Mouse (Mus musculus) CD4-positive, CD25-positive, alpha-beta regulatory T cell, adult 2 months (primary cell): Measurements from ENCODE around the gene Ehmt2.
"Not testable (repeated sequence)": the region's sequence is repeated elsewhere in the genome, so short reads cannot be mapped to it uniquely, and the experiment has no call there.

Source experiments
- DNase-seq: peaks from one replicate; pipeline ENCODE4 v3.0.0-alpha.2; 2012; ENCODE audit warnings: low read depth, low spot score

Ehmt2 gene

DNA sequence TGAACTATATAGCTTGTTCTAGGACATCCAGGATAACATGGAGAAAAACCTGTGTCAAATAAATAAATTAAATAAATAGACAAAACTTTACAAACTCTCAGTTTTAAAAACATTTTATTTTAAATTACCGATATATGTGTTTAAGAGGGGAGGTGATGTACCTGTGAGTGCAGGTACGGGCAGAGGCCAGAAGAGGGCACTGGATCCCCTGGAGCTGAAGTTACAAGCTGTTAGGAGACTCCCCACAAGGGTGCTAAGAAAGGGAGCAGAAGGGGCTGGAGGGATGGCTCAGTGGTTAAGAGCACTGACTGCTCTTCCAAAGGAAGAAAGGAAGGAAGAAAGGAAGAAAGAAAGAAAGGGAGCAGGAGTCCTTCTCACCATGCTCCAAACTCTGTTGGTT lies 6.9 kb upstream of the Ehmt2 start:
- DNase-seq: peak; percentile 40

DNA sequence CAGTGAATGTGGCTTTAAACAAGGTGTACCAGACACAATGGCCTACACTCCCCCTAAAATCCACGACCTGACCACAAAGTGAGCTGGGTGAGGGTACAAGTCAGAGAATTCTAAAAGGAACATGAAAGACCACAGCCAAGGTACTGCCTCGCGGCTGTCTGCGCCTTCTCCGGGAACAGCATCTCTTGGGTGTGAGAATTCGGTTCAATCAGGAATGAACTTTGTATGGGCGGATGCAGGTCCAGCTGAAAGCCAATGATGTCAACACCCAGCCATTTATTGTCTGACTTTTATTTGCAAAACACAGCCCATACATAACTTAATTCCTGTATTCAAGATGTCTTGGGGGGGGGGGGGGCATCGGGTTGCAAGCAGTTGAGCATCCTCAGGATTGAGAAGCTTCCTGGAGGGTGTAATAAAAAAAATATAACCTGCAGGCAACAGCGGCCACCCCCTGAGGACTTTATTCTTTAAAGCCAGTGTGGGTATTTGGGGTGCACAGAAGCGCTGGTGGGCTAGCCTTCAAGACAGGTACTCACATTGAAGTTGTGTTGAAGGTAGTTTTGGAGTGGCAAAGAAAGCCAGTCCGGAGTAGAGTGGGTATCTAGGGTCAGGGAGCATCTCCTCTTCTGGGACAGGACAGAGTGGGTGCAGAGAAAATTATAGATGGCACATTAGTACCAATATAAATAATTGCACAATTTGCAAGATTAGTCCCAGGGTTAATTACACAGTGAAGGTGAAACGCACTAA lies 5.0 kb upstream of the Ehmt2 start:
- no peak for DNase-seq

DNA sequence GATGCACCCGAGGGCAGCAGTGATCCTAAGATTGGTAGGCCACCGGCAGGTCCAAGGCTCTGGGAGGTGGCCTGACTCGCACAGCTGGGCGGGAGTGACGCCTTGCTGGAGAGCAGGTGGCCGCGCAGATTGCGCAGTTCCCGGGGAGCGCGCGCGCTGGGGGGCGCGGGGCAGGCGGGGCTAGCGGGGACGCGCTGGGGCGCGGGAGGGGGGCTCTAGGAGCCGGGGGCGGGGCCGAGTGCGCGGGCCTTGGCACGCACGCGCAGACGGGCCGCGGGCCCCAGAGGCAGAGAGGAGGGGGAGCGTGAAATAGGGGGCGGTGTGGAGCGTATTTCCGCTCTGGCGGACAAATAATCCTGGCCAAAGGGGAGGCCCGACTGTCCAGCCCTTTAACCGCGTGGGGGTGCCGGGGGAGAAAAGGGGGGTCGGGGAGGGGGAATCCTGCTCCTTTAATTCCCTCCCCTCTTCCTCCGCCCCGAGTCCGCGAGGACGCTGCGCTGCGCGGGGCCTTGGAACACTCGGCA lies 4.1 kb upstream of the Ehmt2 start:
- peak; percentile 93 for DNase-seq

DNA sequence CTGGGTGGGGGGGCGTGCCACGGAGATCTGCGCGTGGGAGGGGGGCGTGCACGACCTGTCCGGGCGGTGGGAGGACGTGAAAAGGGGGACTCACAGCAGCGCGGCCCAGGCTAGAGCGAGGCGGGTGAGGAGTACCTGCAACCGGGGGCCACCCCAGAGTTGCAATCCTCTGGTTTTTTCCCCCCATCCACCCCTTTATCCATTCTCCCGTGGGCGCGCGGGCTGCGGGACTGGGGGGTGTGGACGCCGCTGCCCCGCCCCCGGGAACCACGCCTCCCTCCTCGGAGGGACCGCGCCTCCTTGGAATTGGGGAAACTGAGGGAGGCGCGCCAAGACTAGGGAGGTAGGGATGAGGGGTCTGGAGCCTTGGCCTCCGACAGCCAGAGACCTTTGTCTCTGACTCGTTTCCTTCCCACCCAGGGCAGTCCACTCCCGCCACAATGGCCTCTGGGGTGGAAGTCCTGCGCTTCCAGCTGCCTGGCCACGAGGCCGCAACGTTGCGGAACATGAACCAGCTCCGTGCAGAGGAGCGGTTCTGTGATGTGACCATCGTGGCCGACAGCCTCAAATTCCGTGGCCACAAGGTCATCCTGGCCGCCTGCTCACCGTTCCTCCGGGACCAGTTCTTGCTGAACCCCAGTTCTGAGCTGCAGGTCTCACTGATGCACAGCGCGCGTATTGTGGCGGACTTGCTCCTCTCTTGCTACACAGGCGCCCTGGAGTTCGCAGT lies 3.3 kb upstream of the Ehmt2 start:
- peak; percentile 44 for DNase-seq

- DNase-seq: no peak
These were observed 2.5 kb upstream of the Ehmt2 start for GRCm38 (mm10) chr17:34895724-34896123.

DNA sequence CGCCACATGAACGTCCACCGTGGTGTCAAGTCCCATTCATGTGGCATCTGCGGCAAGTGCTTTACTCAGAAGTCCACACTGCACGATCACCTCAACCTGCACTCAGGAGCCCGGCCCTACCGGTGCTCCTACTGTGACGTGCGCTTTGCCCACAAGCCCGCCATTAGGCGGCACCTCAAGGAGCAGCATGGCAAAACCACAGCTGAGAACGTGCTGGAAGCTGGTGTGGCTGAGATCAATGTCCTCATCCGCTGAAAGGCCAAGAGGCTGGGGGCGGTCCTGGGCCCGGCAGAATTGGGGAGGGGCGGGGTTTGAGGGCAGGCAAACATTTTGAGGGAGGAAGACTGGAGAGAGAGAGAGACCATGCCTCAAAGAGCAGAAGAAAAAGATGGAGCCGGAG lies 1.9 kb upstream of the Ehmt2 start:
- peak; percentile 70 for DNase-seq

DNA sequence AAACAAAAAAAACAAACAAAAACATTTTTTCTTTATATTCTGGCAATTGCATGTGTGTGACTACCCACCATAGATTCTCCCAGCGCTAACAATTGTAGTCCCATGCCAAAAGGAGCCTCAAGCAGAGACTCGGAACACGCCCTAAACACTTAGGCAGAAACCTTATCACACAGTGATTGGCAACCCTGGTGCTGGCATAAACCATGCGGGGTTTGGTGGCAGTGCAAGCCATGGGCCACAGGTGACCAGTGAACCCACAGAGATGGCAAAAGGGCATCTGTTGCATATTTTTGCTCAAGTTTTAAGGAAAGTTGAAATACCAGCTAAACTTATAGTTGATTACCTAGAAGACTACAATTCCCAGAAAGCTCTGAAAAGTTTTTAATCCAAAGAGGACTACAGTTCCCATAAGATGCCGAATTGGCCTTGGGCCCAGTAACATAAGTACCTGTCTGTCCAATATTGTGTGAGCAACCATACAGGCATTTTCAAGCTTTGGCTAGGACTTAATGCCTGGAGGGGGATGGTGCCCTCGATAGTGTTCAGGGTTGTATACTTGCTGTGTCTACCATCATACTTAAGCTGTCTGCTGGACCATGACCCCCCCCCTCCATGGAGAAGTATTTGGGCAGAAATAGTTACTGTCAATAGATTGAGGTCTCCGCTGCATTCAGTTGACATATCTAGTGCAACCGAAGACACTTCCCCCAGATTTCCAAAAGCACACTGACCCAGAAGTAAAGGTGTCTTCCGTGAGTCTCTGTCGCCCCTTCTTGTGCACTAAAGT lies 703 bp upstream of the Ehmt2 start:
- no peak for DNase-seq

- peak; percentile 51 for DNase-seq
These were observed 410 bp downstream of the Ehmt2 start for GRCm38 (mm10) chr17:34898706-34899052.

DNA sequence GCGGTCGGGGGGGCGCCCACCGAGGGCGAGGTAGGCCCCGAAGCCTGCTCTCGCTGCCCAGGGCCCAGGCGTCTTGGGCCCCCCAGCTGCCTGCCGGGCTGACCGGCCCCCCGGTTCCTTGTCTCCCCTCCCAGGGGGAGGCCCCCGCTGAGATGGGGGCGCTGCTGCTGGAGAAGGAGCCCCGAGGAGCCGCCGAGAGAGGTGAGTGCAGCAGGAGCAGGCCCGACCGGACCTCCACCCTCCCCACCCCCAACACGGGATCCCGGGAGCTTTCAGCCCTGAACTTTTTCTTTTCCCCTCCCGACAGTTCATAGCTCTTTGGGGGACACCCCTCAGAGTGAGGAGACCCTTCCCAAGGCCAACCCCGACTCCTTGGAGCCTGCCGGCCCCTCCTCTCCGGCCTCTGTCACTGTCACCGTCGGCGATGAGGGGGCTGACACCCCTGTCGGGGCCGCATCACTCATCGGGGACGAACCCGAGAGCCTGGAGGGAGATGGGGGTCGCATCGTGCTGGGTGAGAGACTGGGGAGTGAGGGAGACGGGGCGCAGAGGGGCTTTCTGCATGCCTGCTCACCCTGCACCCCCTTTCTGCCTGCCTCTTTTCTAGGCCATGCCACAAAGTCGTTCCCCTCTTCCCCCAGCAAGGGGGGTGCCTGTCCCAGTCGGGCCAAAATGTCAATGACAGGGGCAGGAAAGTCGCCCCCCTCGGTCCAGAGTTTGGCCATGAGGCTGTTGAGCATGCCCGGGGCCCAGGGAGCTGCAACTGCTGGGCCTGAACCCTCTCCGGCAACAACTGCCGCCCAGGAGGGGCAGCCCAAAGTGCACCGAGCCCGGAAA lies 1.0 kb downstream of the Ehmt2 start:
- DNase-seq: peak; percentile 52

- DNase-seq: peak; percentile 51
These were observed 1.6 kb downstream of the Ehmt2 start for GRCm38 (mm10) chr17:34899890-34900243.

- DNase-seq: not testable (repeated sequence)
These were observed 2.6 kb downstream of the Ehmt2 start for GRCm38 (mm10) chr17:34900826-34901225.

- DNase-seq: not testable (repeated sequence)
These were observed 3.7 kb downstream of the Ehmt2 start for GRCm38 (mm10) chr17:34901948-34902347.

DNA sequence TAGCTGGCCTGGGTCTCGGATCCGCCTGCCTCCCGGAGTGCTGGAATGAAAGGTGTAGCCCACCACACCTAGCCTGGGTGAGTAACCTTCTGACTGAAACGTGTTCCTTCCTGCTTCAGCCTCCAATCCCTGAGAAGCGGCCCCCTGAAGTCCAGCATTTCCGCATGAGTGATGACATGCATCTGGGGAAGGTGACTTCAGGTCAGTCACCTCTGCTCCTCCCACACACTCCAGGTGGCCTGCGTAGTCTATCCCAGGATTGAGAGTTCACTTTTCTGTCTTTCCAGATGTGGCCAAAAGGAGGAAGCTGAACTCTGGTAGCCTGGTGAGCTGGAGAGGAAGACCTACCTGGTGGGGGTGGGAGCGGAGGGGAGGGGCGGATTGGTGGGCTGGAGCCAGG lies 4.6 kb downstream of the Ehmt2 start:
- no peak for DNase-seq

- no peak for DNase-seq
These were observed 12.7 kb downstream of the Ehmt2 start for GRCm38 (mm10) chr17:34910982-34911381.

GRCm38 (mm10) chr17:34911945-34912351 lies 13.7 kb downstream of the Ehmt2 start:
- peak; percentile 94 for DNase-seq

GRCm38 (mm10) chr17:34913930-34914665 lies 15.8 kb downstream of the Ehmt2 start, which contains the start of gene Slc44a4:
TSS of gene Slc44a4 (plus strand) at chr17:34914466.
- no peak for DNase-seq

DNA sequence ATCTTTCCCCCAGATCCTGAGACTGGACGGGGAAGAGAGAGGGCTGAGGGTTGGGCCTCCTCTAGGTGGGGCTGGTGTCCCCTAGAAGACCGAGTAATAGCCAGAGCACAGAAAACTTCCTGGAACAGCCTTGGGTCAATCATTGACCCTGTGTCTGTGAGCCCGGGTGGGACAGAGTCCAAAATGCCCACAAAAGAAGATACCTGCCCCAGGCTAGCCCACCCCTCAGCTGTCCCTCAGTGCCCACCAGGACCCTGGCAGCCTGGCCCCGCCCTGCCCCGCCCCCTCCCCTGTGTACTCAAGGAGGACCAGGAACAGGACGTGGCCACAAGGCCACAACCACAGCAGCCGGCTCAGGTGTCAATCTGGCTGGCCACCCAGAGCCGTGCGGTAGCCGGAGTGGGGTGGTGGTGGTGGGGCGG lies 17.2 kb downstream of the Ehmt2 start:
- DNase-seq: no peak

- no peak for DNase-seq
These were observed 18.0 kb downstream of the Ehmt2 start for GRCm38 (mm10) chr17:34916316-34916715.

GRCm38 (mm10) chr17:34917188-34917587 lies 18.9 kb downstream of the Ehmt2 start:
- no peak for DNase-seq

- no peak for DNase-seq
These were observed 24.7 kb downstream of the Ehmt2 start for GRCm38 (mm10) chr17:34922939-34923338.

GRCm38 (mm10) chr17:34924258-34924657 lies 26.0 kb downstream of the Ehmt2 start:
- DNase-seq: no peak
